Mouse (Mus musculus) intestine, embryonic 14.5 days (tissue): Measurements from ENCODE around the gene Lrrc72. TPM values are rescaled to one million over a fixed set of nuclear protein-coding genes. Genes with fewer than 3 reads are reported as not detected.

Experiments
- ATAC-seq: fragments of 200-750 bp; cut with Nextera tagmentation; replicated peaks from 2 replicates; pipeline ENCODE4 v1.8.0; 2017; ENCODE audit warnings: low read depth, moderate number of reproducible peaks, moderate TSS enrichment, moderate library complexity; ENCODE audit not compliant: low FRiP score, low TSS enrichment
- DNase-seq: peaks from one replicate; pipeline ENCODE4 v3.0.0-alpha.2; 2018; ENCODE audit warnings: low spot score
- H3K27ac ChIP-seq: fragments of 300-500 bp; sonication (generic); 2 replicates; pipeline ENCODE4 v1.5.1; 2014; ENCODE audit warnings: low read depth, mild to moderate bottlenecking, control low read depth
- H3K27me3 ChIP-seq: fragments of 300-500 bp; sonication (generic); replicated peaks from 2 replicates; pipeline ENCODE4 v1.6.1; 2014; ENCODE audit warnings: low read length, control low read depth; ENCODE audit not compliant: control insufficient read depth, insufficient read depth
- H3K36me3 ChIP-seq: fragments of 300-500 bp; sonication (generic); 2 replicates; pipeline ENCODE4 v1.6.1; 2014; ENCODE audit warnings: low read length, control low read depth; ENCODE audit not compliant: control insufficient read depth, insufficient read depth
- H3K4me1 ChIP-seq: fragments of 300-500 bp; sonication (generic); replicated peaks from 2 replicates; pipeline ENCODE4 v1.6.1; 2014; ENCODE audit warnings: low read length, control low read depth, mixed read lengths; ENCODE audit not compliant: control insufficient read depth, insufficient read depth
- H3K4me2 ChIP-seq: fragments of 300-500 bp; sonication (generic); 2 replicates; pipeline ENCODE4 v1.6.1; 2014; ENCODE audit warnings: low read length
- H3K4me3 ChIP-seq: fragments of 300-500 bp; sonication (generic); 2 replicates; pipeline ENCODE4 v1.5.1; 2014; ENCODE audit warnings: low read depth, low read length, control low read depth, mixed read lengths
- H3K9ac ChIP-seq: fragments of 300-500 bp; sonication (generic); 2 replicates; pipeline ENCODE4 v1.6.1; 2014; ENCODE audit warnings: mild to moderate bottlenecking, low read length
- H3K9me3 ChIP-seq: fragments of 300-500 bp; sonication (generic); 2 replicates; pipeline ENCODE4 v1.6.1; 2016; ENCODE audit warnings: low read length, control low read depth; ENCODE audit not compliant: control insufficient read depth
- WGBS: fragments of 180-500 bp; shearing (Covaris S2); extraction: QIAGEN DNeasy Blood & Tissue Kit; methylation state at CpG from one replicate; pipeline ENCODE4 v1.1.7; 2014; 5-methylcytosine and 5-hydroxymethylcytosine counted together
- polyA plus RNA-seq: library from polyadenylated mRNA; unstranded; fragments of >200 nt; fragmentation: Nextera tagmentation; extraction: Ambion mirVana; gene quantifications from 2 replicates; pipeline ENCODE4 v1.2.1, GENCODE M21; 2014

The Lrrc72 gene
- polyA plus RNA-seq, 1 experiment from 2014 or later, result not detected

GRCm38 (mm10) chr12:36241171-36241570 lies 12.0 kb downstream of the Lrrc72 start:
- Histone ChIP-seq H3K4me3 (no peak overlapping the region), H3K27ac (no peak overlapping the region), H3K4me2 (no peak overlapping the region), H3K9ac (no peak overlapping the region), H3K4me1 (no peaks in the 10 kb centered on the region), H3K27me3 (no peaks in the 10 kb centered on the region), H3K9me3 (no peaks in the 10 kb centered on the region), H3K36me3 (no peaks in the 10 kb centered on the region)
- no peak for ATAC-seq
- 84% methylated on average over 3 of the region's 3 CpGs for WGBS
- DNase-seq, result no peak

- no peaks in the 10 kb centered on the region for H3K27me3 ChIP-seq
- ATAC-seq (no peak), DNase-seq (no peak)
- no peak overlapping the region for H3K9ac ChIP-seq
- H3K9me3 ChIP-seq, result 0 out of 2 replicates have a peak, but pooled peaks cover 4% of the 10 kb centered on the region
- no peak overlapping the region for H3K27ac ChIP-seq
- WGBS, result 77% methylated on average over 2 of the region's 2 CpGs
- H3K36me3 ChIP-seq, result no peaks in the 10 kb centered on the region
- no peak overlapping the region for H3K4me3 ChIP-seq
- H3K4me2 ChIP-seq, result no peak overlapping the region
- no peaks in the 10 kb centered on the region for H3K4me1 ChIP-seq
These were observed 21.8 kb downstream of the Lrrc72 start for GRCm38 (mm10) chr12:36231386-36231785.

DNA sequence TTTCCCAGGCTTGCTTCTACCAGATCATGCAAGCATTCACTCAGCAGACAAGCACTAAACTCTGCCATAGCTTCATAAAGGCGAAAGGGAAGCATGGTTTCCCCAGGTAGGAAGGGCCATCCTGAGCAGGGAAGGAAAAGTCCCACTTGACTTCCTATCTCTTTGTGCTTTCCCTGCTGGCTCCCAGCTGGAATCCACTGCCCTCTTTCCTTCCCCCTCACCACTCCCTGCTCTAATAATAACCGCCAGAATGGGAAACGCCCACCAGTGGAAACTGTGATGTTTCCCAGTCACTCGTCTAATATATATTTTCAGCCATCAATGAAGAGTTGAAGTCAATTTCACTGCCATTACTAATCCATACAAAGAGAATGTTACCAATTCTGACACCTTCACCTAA lies 28.8 kb downstream of the Lrrc72 start:
- Histone ChIP-seq H3K36me3 (no peaks in the 10 kb centered on the region), H3K4me1 (no peaks in the 10 kb centered on the region), H3K9me3 (no peaks in the 10 kb centered on the region), H3K9ac (no peak overlapping the region), H3K27ac (no peak overlapping the region), H3K4me3 (no peak overlapping the region), H3K27me3 (no peaks in the 10 kb centered on the region), H3K4me2 (no peak overlapping the region)
- DNase-seq (no peak), ATAC-seq (no peak)
- WGBS, result 58% methylated on average over 4 of the region's 4 CpGs

GRCm38 (mm10) chr12:36216905-36217304 lies 36.3 kb downstream of the Lrrc72 start:
- WGBS, result 42% methylated on average over 10 of the region's 10 CpGs
- H3K27ac ChIP-seq, result no peak overlapping the region
- H3K9me3 ChIP-seq, result no peaks in the 10 kb centered on the region
- H3K4me1 ChIP-seq, result peaks cover 12% of the 10 kb centered on the region; the same call in 1 of the 2 replicates
- H3K4me2 ChIP-seq, result peak overlapping the region; percentile 25; the same call in 1 of the 2 replicates
- ATAC-seq, result no peak
- H3K36me3 ChIP-seq, result no peaks in the 10 kb centered on the region
- no peaks in the 10 kb centered on the region for H3K27me3 ChIP-seq
- H3K4me3 ChIP-seq, result no peak overlapping the region
- H3K9ac ChIP-seq, result no peak overlapping the region
- no peak for DNase-seq

DNA sequence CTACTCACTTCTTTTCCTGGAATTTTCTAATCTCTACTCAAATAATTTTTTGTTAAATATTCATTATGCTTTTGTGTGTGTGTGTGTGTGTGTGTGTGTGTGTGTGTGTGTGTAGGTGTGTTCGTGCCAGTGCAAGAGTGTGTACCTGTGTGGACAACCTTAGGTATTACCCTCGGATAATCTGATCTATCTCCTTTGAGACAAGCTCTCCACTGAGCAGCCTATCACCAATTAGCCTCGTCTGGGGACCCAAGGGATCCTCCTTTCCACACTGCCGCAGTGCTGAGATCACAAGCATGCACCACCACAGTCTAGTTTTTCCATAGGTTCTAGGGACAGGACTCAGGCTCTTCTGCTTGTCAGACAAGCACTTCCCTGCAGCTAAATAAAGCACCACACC lies 37.0 kb downstream of the Lrrc72 start:
- Histone ChIP-seq H3K4me1 (peaks cover 12% of the 10 kb centered on the region; the same call in 1 of the 2 replicates), H3K36me3 (no peaks in the 10 kb centered on the region), H3K4me2 (no peak overlapping the region; the same call in 1 of the 2 replicates), H3K4me3 (no peak overlapping the region), H3K9me3 (no peaks in the 10 kb centered on the region), H3K27me3 (no peaks in the 10 kb centered on the region), H3K9ac (no peak overlapping the region), H3K27ac (no peak overlapping the region)
- ATAC-seq (no peak), DNase-seq (no peak)
- 74% methylated on average over 4 of the region's 4 CpGs for WGBS

- Histone ChIP-seq H3K9ac (no peak overlapping the region), H3K9me3 (no peaks in the 10 kb centered on the region), H3K27me3 (no peaks in the 10 kb centered on the region), H3K4me3 (no peak overlapping the region), H3K36me3 (no peaks in the 10 kb centered on the region), H3K4me1 (peaks cover 12% of the 10 kb centered on the region; the same call in 1 of the 2 replicates), H3K4me2 (no peak overlapping the region), H3K27ac (no peak overlapping the region)
- no peak for ATAC-seq
- 0% methylated on average over 1 of the region's 1 CpGs for WGBS
- DNase-seq, result no peak
These were observed 38.1 kb downstream of the Lrrc72 start for GRCm38 (mm10) chr12:36215149-36215480.

- H3K27me3 ChIP-seq, result no peaks in the 10 kb centered on the region
- H3K9me3 ChIP-seq, result no peaks in the 10 kb centered on the region
- ATAC-seq, result no peak; the same call in 1 of the 2 replicates
- no peak for DNase-seq
- no peak overlapping the region for H3K27ac ChIP-seq
- no peak overlapping the region for H3K4me2 ChIP-seq
- H3K9ac ChIP-seq, result no peak overlapping the region
- H3K36me3 ChIP-seq, result no peaks in the 10 kb centered on the region
- 52% methylated on average over 8 of the region's 8 CpGs for WGBS
- H3K4me1 ChIP-seq, result peaks cover 12% of the 10 kb centered on the region; the same call in 1 of the 2 replicates
- no peak overlapping the region for H3K4me3 ChIP-seq
These were observed 38.6 kb downstream of the Lrrc72 start for GRCm38 (mm10) chr12:36214389-36215148.

GRCm38 (mm10) chr12:36210096-36210495 lies 43.1 kb downstream of the Lrrc72 start:
- 65% methylated on average over 4 of the region's 4 CpGs for WGBS
- DNase-seq, result no peak
- H3K4me3 ChIP-seq, result no peak overlapping the region
- no peak overlapping the region for H3K4me2 ChIP-seq
- no peak for ATAC-seq
- H3K9me3 ChIP-seq, result no peaks in the 10 kb centered on the region
- H3K4me1 ChIP-seq, result peaks cover 5% of the 10 kb centered on the region; the same call in 1 of the 2 replicates
- no peaks in the 10 kb centered on the region for H3K27me3 ChIP-seq
- H3K36me3 ChIP-seq, result no peaks in the 10 kb centered on the region
- no peak overlapping the region for H3K27ac ChIP-seq
- H3K9ac ChIP-seq, result no peak overlapping the region

GRCm38 (mm10) chr12:36208456-36208855 lies 44.7 kb downstream of the Lrrc72 start:
- Histone ChIP-seq H3K36me3 (no peaks in the 10 kb centered on the region), H3K27ac (no peak overlapping the region), H3K4me2 (peak overlapping the region; percentile 33; the same call in 1 of the 2 replicates), H3K9me3 (no peaks in the 10 kb centered on the region), H3K27me3 (no peaks in the 10 kb centered on the region), H3K4me3 (no peak overlapping the region), H3K9ac (no peak overlapping the region), H3K4me1 (peaks cover 5% of the 10 kb centered on the region; the same call in 1 of the 2 replicates)
- 60% methylated on average over 19 of the region's 19 CpGs for WGBS
- ATAC-seq (no peak), DNase-seq (no peak)
